In the genomic region with DNA sequence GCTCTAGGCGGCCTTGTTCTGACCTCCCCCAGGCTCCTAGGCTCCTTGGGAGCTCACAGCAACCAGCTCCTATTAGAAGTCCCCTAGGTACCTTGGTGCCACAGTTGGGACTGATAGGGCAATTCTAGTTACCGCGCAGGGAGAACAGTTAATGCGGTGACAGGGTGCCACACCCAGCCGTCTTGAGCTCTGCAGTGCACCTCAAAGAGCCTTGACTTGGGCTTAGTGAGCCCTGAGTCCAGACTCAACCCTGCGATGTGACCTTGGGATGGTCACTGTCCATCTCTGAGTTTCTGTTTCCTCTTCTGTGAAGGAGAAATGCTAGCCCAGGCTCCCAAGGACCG, we compare ENCODE assay signal across 12 mouse cellular contexts. TPM values are rescaled to one million over a fixed set of nuclear protein-coding genes. Genes with fewer than 3 reads are reported as not detected.
DNase-seq lines count a peak whose midpoint lies in the region; ATAC-seq lines count a peak whose summit lies in the region.
"Had no signal": no experiment of that assay in that cellular context is flagged by ENCODE, and none has a peak within 500 bp of the region (broad histone marks: within the 10 kb centered on the region; RNA-seq: fewer than 3 reads in every experiment).

No protein-coding gene starts in this region.

- H3K4me3 ChIP-seq in embryonic facial prominence, embryonic 11.5 days (ENCODE audit: low read depth, low read length), result no peak overlapping the region
- H3K4me3 ChIP-seq in embryonic facial prominence, embryonic 10.5 days, result no peak overlapping the region
- no peak overlapping the region for H3K4me3 ChIP-seq in kidney, embryonic 15.5 days (replicated peaks)
- H3K4me3 ChIP-seq in hindbrain, embryonic 16.5 days (ENCODE audit: low read length), result no peak overlapping the region
- H3K4me3 ChIP-seq in midbrain, embryonic 15.5 days, result no peak overlapping the region

- no peak for ATAC-seq in embryonic facial prominence, embryonic 11.5 days (replicated peaks; ENCODE audit: insufficient number of reproducible peaks, low FRiP score, low TSS enrichment, low read depth)
- no peak for ATAC-seq in kidney, embryonic 15.5 days (replicated peaks; ENCODE audit: low FRiP score)
- ATAC-seq in hindbrain, embryonic 16.5 days, result no peak
- no peak for ATAC-seq in midbrain, embryonic 15.5 days (replicated peaks)

- H3K4me2 ChIP-seq in embryonic facial prominence, embryonic 11.5 days (ENCODE audit: low read depth, low read length), result peak overlapping the region; percentile 7; the same call in 1 of the 2 replicates
- H3K4me2 ChIP-seq in kidney, embryonic 15.5 days, result peak overlapping the region; percentile 42
- peak overlapping the region; percentile 25 for H3K4me2 ChIP-seq in hindbrain, embryonic 16.5 days (ENCODE audit: low read length)
- peak overlapping the region; percentile 23; the same call in 1 of the 2 replicates for H3K4me2 ChIP-seq in midbrain, embryonic 15.5 days

- H3K9ac ChIP-seq in embryonic facial prominence, embryonic 11.5 days (replicated peaks; ENCODE audit: low read length), result no peak overlapping the region
- H3K9ac ChIP-seq in kidney, embryonic 15.5 days, result no peak overlapping the region
- H3K9ac ChIP-seq in hindbrain, embryonic 16.5 days (ENCODE audit: low read depth, low read length), result no peak overlapping the region
- H3K9ac ChIP-seq in midbrain, embryonic 15.5 days, result no peak overlapping the region

- no peak overlapping the region for H3K27ac ChIP-seq in embryonic facial prominence, embryonic 11.5 days (replicated peaks; ENCODE audit: low read depth, low read length)
- H3K27ac ChIP-seq in embryonic facial prominence, embryonic 10.5 days (replicated peaks), result no peak overlapping the region
- no peak overlapping the region for H3K27ac ChIP-seq in kidney, embryonic 15.5 days
- no peak overlapping the region for H3K27ac ChIP-seq in hindbrain, embryonic 16.5 days (ENCODE audit: low read depth, low read length)
- no peak overlapping the region for H3K27ac ChIP-seq in midbrain, embryonic 15.5 days

- H3K36me3 ChIP-seq in embryonic facial prominence, embryonic 11.5 days (replicated peaks; ENCODE audit: control insufficient read depth, insufficient read depth, low read depth, low read length), result no peaks in the 10 kb centered on the region
- H3K36me3 ChIP-seq in embryonic facial prominence, embryonic 10.5 days (replicated peaks), result no peaks in the 10 kb centered on the region
- H3K36me3 ChIP-seq in kidney, embryonic 15.5 days, result no peaks in the 10 kb centered on the region
- H3K36me3 ChIP-seq in hindbrain, embryonic 16.5 days (ENCODE audit: control insufficient read depth, insufficient read depth, low read length), result no peaks in the 10 kb centered on the region
- no peaks in the 10 kb centered on the region for H3K36me3 ChIP-seq in midbrain, embryonic 15.5 days (replicated peaks)

- no peak for DNase-seq in embryonic facial prominence, embryonic 11.5 days (ENCODE audit: low spot score)
- DNase-seq in embryonic facial prominence, embryonic 10.5 days (ENCODE audit: low spot score), result no peak
- DNase-seq in kidney, postnatal 14 days, result no peak
- DNase-seq in layer of hippocampus, postnatal 25 days (ENCODE audit: extremely low spot score in 1 of 2, low spot score in 1 of 2), result no peak
- DNase-seq in adrenal gland, postnatal 14 days, result no peak

- no peaks in the 10 kb centered on the region for H3K9me3 ChIP-seq in embryonic facial prominence, embryonic 11.5 days (replicated peaks; ENCODE audit: control insufficient read depth, low read length)
- H3K9me3 ChIP-seq in embryonic facial prominence, embryonic 10.5 days, result no peaks in the 10 kb centered on the region
- H3K9me3 ChIP-seq in kidney, embryonic 15.5 days (replicated peaks), result no peaks in the 10 kb centered on the region
- no peaks in the 10 kb centered on the region for H3K9me3 ChIP-seq in hindbrain, embryonic 16.5 days (ENCODE audit: control insufficient read depth, low read length)
- H3K9me3 ChIP-seq in midbrain, embryonic 15.5 days, result no peaks in the 10 kb centered on the region
- H3K9me3 ChIP-seq: megakaryocyte, embryonic 14.5 days had no signal

- H3K27me3 ChIP-seq in embryonic facial prominence, embryonic 11.5 days (ENCODE audit: control insufficient read depth, insufficient read depth, low read length), result no peaks in the 10 kb centered on the region
- H3K27me3 ChIP-seq in embryonic facial prominence, embryonic 10.5 days (replicated peaks; ENCODE audit: low read depth, poor library complexity, severe bottlenecking), result peaks cover 10% of the 10 kb centered on the region
- H3K27me3 ChIP-seq in kidney, embryonic 15.5 days, result peaks cover 7% of the 10 kb centered on the region; the same call in 1 of the 2 replicates
- no peaks in the 10 kb centered on the region for H3K27me3 ChIP-seq in hindbrain, embryonic 16.5 days (replicated peaks; ENCODE audit: control insufficient read depth, insufficient read depth, low read length)
- 0 out of 2 replicates have a peak, but pooled peaks cover 2% of the 10 kb centered on the region for H3K27me3 ChIP-seq in midbrain, embryonic 15.5 days (replicated peaks)

- WGBS in embryonic facial prominence, embryonic 11.5 days, result 83% methylated on average over 7 of the region's 7 CpGs
- whole genome bisulfite sequencing in embryonic facial prominence, embryonic 10.5 days, result 79% methylated on average over 7 of the region's 7 CpGs
- WGBS in kidney, embryonic 15.5 days, result 68% methylated on average over 7 of the region's 7 CpGs
- WGBS in hindbrain, embryonic 16.5 days, result 90% methylated on average over 7 of the region's 7 CpGs
- WGBS in midbrain, embryonic 15.5 days, result 85% methylated on average over 7 of the region's 7 CpGs

- no peaks in the 10 kb centered on the region for H3K4me1 ChIP-seq in embryonic facial prominence, embryonic 11.5 days (ENCODE audit: control insufficient read depth, insufficient read depth, low read length)
- H3K4me1 ChIP-seq in embryonic facial prominence, embryonic 10.5 days, result peaks cover 7% of the 10 kb centered on the region
- H3K4me1 ChIP-seq in kidney, embryonic 15.5 days, result peaks cover 4% of the 10 kb centered on the region; the same call in 1 of the 2 replicates
- 0 out of 2 replicates have a peak, but pooled peaks cover 3% of the 10 kb centered on the region for H3K4me1 ChIP-seq in hindbrain, embryonic 16.5 days (ENCODE audit: control insufficient read depth, insufficient read depth, low read depth, low read length)
- peaks cover 4% of the 10 kb centered on the region; the same call in 1 of the 2 replicates for H3K4me1 ChIP-seq in midbrain, embryonic 15.5 days

RNA-seq across cellular contexts. Expression of a gene that starts 12.5 kb away (rescaled TPM):
- 0.92 and 1.2 TPM in 2 replicates for polyA plus RNA-seq in embryonic facial prominence, embryonic 11.5 days (2014; fragmentation: Nextera tagmentation; extraction: Ambion mirVana)
- polyA plus RNA-seq in embryonic facial prominence, embryonic 10.5 days (2016; fragmentation: Nextera tagmentation; extraction: Ambion mirVana), result 0.51 and 0.75 TPM in 2 replicates
- polyA plus RNA-seq in kidney, embryonic 15.5 days (2015; fragmentation: Nextera tagmentation; extraction: Ambion mirVana), result 3.2 and 5.2 TPM in 2 replicates
- 1.4 and 2.1 TPM in 2 replicates for polyA plus RNA-seq in hindbrain, embryonic 16.5 days (2015; fragmentation: Nextera tagmentation; extraction: Ambion mirVana)
- 0.81 and 1.1 TPM in 2 replicates for polyA plus RNA-seq in midbrain, embryonic 15.5 days (2015; fragmentation: Nextera tagmentation; extraction: Ambion mirVana)
- 1 to 10 TPM; 1.9 to 2.2 TPM for total RNA-seq in layer of hippocampus, postnatal 25 days (2021)
- total RNA-seq in adrenal gland, postnatal 14 days (2021), result 1.1 and 2.2 TPM in 2 replicates

RNA-seq across cellular contexts. Expression of a gene that starts 20.2 kb away (rescaled TPM):
- 12.2 and 12.5 TPM in 2 replicates for polyA plus RNA-seq in embryonic facial prominence, embryonic 11.5 days (2014; fragmentation: Nextera tagmentation; extraction: Ambion mirVana)
- 8.7 and 12.2 TPM in 2 replicates for polyA plus RNA-seq in embryonic facial prominence, embryonic 10.5 days (2016; fragmentation: Nextera tagmentation; extraction: Ambion mirVana)
- polyA plus RNA-seq in kidney, embryonic 15.5 days (2015; fragmentation: Nextera tagmentation; extraction: Ambion mirVana), result 7.5 and 7.6 TPM in 2 replicates
- 23.4 and 23.7 TPM in 2 replicates for polyA plus RNA-seq in hindbrain, embryonic 16.5 days (2015; fragmentation: Nextera tagmentation; extraction: Ambion mirVana)
- polyA plus RNA-seq in midbrain, embryonic 15.5 days (2015; fragmentation: Nextera tagmentation; extraction: Ambion mirVana), result 23.9 and 28.4 TPM in 2 replicates
- 10 to 100 TPM; 46.6 to 53.9 TPM for total RNA-seq in layer of hippocampus, postnatal 25 days (2021)
- 3.1 and 3.7 TPM in 2 replicates for total RNA-seq in adrenal gland, postnatal 14 days (2021)

RNA-seq across cellular contexts. Expression of a gene that starts 39.3 kb away (rescaled TPM):
- 0.42 and 0.43 TPM in 2 replicates for polyA plus RNA-seq in embryonic facial prominence, embryonic 11.5 days (2014; fragmentation: Nextera tagmentation; extraction: Ambion mirVana)
- 0.35 and 0.60 TPM in 2 replicates for polyA plus RNA-seq in embryonic facial prominence, embryonic 10.5 days (2016; fragmentation: Nextera tagmentation; extraction: Ambion mirVana)
- polyA plus RNA-seq in kidney, embryonic 15.5 days (2015; fragmentation: Nextera tagmentation; extraction: Ambion mirVana), result 0.21 and 0.33 TPM in 2 replicates
- polyA plus RNA-seq in hindbrain, embryonic 16.5 days (2015; fragmentation: Nextera tagmentation; extraction: Ambion mirVana), result 0.93 and 1.4 TPM in 2 replicates
- 1.8 and 2.0 TPM in 2 replicates for polyA plus RNA-seq in midbrain, embryonic 15.5 days (2015; fragmentation: Nextera tagmentation; extraction: Ambion mirVana)
- total RNA-seq in layer of hippocampus, postnatal 25 days (2021), result 1 to 10 TPM; 1.6 to 3.4 TPM
- total RNA-seq in adrenal gland, postnatal 14 days (2021), result 0.90 and 0.93 TPM in 2 replicates

RNA-seq across cellular contexts. Expression of a gene that starts 57.3 kb away (rescaled TPM):
- 114 TPM in 2 replicates for polyA plus RNA-seq in embryonic facial prominence, embryonic 11.5 days (2014; fragmentation: Nextera tagmentation; extraction: Ambion mirVana)
- 97.1 and 106 TPM in 2 replicates for polyA plus RNA-seq in embryonic facial prominence, embryonic 10.5 days (2016; fragmentation: Nextera tagmentation; extraction: Ambion mirVana)
- 96.4 and 105 TPM in 2 replicates for polyA plus RNA-seq in kidney, embryonic 15.5 days (2015; fragmentation: Nextera tagmentation; extraction: Ambion mirVana)
- 147 and 159 TPM in 2 replicates for polyA plus RNA-seq in hindbrain, embryonic 16.5 days (2015; fragmentation: Nextera tagmentation; extraction: Ambion mirVana)
- 138 and 139 TPM in 2 replicates for polyA plus RNA-seq in midbrain, embryonic 15.5 days (2015; fragmentation: Nextera tagmentation; extraction: Ambion mirVana)
- 100 to 1,000 TPM; 211 to 223 TPM for total RNA-seq in layer of hippocampus, postnatal 25 days (2021)
- 92.3 and 99.1 TPM in 2 replicates for total RNA-seq in adrenal gland, postnatal 14 days (2021)

RNA-seq across cellular contexts. Expression of a gene that starts 57.5 kb away (rescaled TPM):
- polyA plus RNA-seq in embryonic facial prominence, embryonic 11.5 days (2014; fragmentation: Nextera tagmentation; extraction: Ambion mirVana), result 4.5 and 5.1 TPM in 2 replicates
- 3.6 and 9.3 TPM in 2 replicates for polyA plus RNA-seq in embryonic facial prominence, embryonic 10.5 days (2016; fragmentation: Nextera tagmentation; extraction: Ambion mirVana)
- polyA plus RNA-seq in kidney, embryonic 15.5 days (2015; fragmentation: Nextera tagmentation; extraction: Ambion mirVana), result not detected in 2 replicates
- polyA plus RNA-seq in hindbrain, embryonic 16.5 days (2015; fragmentation: Nextera tagmentation; extraction: Ambion mirVana), result 5.6 and 6.0 TPM in 2 replicates
- 7.7 and 11.2 TPM in 2 replicates for polyA plus RNA-seq in midbrain, embryonic 15.5 days (2015; fragmentation: Nextera tagmentation; extraction: Ambion mirVana)
- 1 to 10 TPM; 1.5 to 2.3 TPM for total RNA-seq in layer of hippocampus, postnatal 25 days (2021)
- not detected in 2 replicates for total RNA-seq in adrenal gland, postnatal 14 days (2021)
- total RNA-seq: adrenal gland, postnatal 4 days had no signal
- polyA plus RNA-seq: inflammation-experienced regulatory T-cells, adult 6 months; stomach, embryonic 14.5 days had no signal
